Mouse (Mus musculus): ENCODE data around the gene Bckdk. TPM values are rescaled to one million over a fixed set of nuclear protein-coding genes. Genes with fewer than 3 reads are reported as not detected.

Bckdk gene
- polyA plus RNA-seq, 1 experiment from 2014 or later = 96.5 TPM

DNA sequence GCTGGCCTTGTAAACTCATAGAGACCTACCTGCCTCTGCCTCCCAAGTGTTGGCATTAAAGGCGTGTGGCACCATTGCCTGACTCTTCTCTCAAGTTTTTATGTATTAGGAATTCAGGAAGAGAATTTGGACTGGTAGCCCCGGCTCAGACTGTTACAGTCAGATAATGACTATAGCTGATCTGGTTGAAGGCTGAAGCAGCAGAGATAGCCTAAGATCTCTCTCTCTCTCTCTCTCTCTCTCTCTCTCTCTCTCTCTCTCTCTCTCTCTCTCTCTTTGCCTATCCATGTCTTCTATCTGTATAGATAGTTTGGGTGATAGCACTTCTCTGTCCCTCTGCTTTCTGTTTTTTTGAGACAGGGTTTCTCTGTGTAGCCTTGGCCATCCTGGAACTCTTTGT is 2.1 kb upstream of the Bckdk start:
- WGBS = 71% methylated on average over 2 of the region's 2 CpGs
- ATAC-seq (ENCODE audit: low FRiP score) = no peak
- no peaks in the 10 kb centered on the region for H3K36me3 ChIP-seq (ENCODE audit: control insufficient read depth, insufficient read depth, low read length)

GRCm38 (mm10) chr7:127907939-127908338 is 4.1 kb downstream of the Bckdk start:
- no peak for ATAC-seq (ENCODE audit: low FRiP score)
- peaks cover 7% of the 10 kb centered on the region for H3K4me1 ChIP-seq (replicated peaks; ENCODE audit: control insufficient read depth, insufficient read depth, low read length)
- H3K9ac ChIP-seq (ENCODE audit: low read depth, low read length) = no peak overlapping the region
- H3K4me2 ChIP-seq (replicated peaks; ENCODE audit: low read depth, low read length) = no peak overlapping the region
- WGBS = 91% methylated on average over 12 of the region's 12 CpGs
- 0 out of 2 replicates have a peak, but pooled peaks cover 4% of the 10 kb centered on the region for H3K36me3 ChIP-seq (ENCODE audit: control insufficient read depth, insufficient read depth, low read length)
- no peak overlapping the region for H3K27ac ChIP-seq (ENCODE audit: low read depth, low read length)
- DNase-seq (ENCODE audit: low spot score) = no peak
- H3K4me3 ChIP-seq (ENCODE audit: low read depth, low read length) = no peak overlapping the region
- H3K9me3 ChIP-seq (ENCODE audit: control insufficient read depth, low read length) = no peaks in the 10 kb centered on the region
- H3K27me3 ChIP-seq (ENCODE audit: control insufficient read depth, insufficient read depth, low read length) = no peaks in the 10 kb centered on the region

More for the DNA sequence above, 2.1 kb upstream of the Bckdk start:
- Histone ChIP-seq H3K4me1 (replicated peaks; ENCODE audit: control insufficient read depth, insufficient read depth, low read length) (peaks cover 7% of the 10 kb centered on the region), H3K27ac (ENCODE audit: low read depth, low read length) (no peak overlapping the region), H3K9ac (ENCODE audit: low read depth, low read length) (no peak overlapping the region), H3K9me3 (ENCODE audit: control insufficient read depth, low read length) (no peaks in the 10 kb centered on the region), H3K4me3 (ENCODE audit: low read depth, low read length) (no peak overlapping the region), H3K27me3 (ENCODE audit: control insufficient read depth, insufficient read depth, low read length) (no peaks in the 10 kb centered on the region), H3K4me2 (replicated peaks; ENCODE audit: low read depth, low read length) (no peak overlapping the region)
- DNase-seq (ENCODE audit: low spot score) = no peak

DNA sequence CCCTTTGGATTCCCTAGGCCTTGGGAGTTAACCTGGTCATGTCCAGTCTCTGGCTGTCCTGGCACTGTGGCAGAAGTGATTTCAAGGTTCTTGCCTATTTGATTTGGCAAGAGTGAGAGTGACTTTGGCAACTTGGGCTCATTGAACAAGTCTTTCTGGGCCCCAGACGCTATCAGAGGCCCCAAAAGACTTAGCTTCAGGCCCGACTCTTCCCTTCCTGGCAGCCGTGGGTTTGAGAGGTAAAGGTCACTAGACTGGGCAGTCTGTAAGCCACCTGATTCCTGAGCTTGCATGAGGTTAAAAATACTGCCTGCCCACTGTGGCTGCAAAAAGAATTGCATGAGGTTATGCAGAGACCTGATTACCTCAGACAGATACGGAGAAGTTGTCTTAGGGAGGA is 4.8 kb downstream of the Bckdk start:
- DNase-seq (ENCODE audit: low spot score) = no peak
- ATAC-seq (ENCODE audit: low FRiP score) = no peak
- Histone ChIP-seq H3K9me3 (ENCODE audit: control insufficient read depth, low read length) (no peaks in the 10 kb centered on the region), H3K4me1 (replicated peaks; ENCODE audit: control insufficient read depth, insufficient read depth, low read length) (peaks cover 7% of the 10 kb centered on the region), H3K4me3 (ENCODE audit: low read depth, low read length) (no peak overlapping the region), H3K4me2 (replicated peaks; ENCODE audit: low read depth, low read length) (no peak overlapping the region), H3K27ac (ENCODE audit: low read depth, low read length) (no peak overlapping the region), H3K27me3 (ENCODE audit: control insufficient read depth, insufficient read depth, low read length) (no peaks in the 10 kb centered on the region), H3K9ac (ENCODE audit: low read depth, low read length) (no peak overlapping the region), H3K36me3 (ENCODE audit: control insufficient read depth, insufficient read depth, low read length) (0 out of 2 replicates have a peak, but pooled peaks cover 4% of the 10 kb centered on the region)
- 94% methylated on average over 4 of the region's 4 CpGs for WGBS

DNA sequence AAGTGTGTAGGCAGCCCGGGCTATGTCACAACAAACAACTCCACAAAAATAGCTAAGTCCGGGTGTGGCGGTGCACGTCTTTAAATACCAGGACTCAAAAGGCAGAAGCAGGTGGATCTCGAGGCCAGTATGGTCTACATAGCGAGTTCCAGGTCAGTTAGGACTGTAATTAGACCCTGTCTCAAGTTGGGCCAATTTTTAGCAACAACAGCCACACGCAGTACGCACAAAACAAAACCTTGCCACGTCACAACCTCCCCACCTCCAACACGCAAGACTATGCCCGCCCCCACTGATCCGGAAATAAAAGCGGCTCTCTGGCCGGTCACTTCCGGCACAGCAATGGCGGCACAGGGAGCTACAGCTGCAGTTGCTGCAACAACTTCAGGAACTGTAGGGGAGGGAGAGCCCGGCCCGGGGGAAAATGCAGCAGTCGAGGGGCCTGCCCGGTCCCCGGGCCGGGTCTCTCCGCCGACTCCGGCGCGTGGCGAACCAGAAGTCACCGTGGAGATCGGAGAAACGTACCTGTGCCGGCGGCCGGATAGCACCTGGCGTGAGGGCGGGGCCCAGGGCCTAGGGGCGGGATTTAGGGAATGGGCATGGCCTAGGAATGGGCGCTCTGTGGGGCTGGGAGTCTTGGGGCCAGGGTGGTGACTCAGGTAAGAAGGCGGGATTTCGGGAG is 8.4 kb downstream of the Bckdk start, which contains the start of gene Kat8:
TSS of gene Kat8 (plus strand) at position 327 of the 682 bp plus-strand sequence.
- Histone ChIP-seq H3K9ac (ENCODE audit: low read depth, low read length) (peak within 1 kb of the TSS; percentile 85), H3K4me3 (ENCODE audit: low read depth, low read length) (peak within 1 kb of the TSS; percentile 97), H3K27ac (ENCODE audit: low read depth, low read length) (peak within 1 kb of the TSS; percentile 43; the same call in 1 of the 2 replicates), H3K9me3 (ENCODE audit: control insufficient read depth, low read length) (no peaks in the 10 kb centered on the region), H3K27me3 (ENCODE audit: control insufficient read depth, insufficient read depth, low read length) (no peaks in the 10 kb centered on the region), H3K4me1 (replicated peaks; ENCODE audit: control insufficient read depth, insufficient read depth, low read length) (no peaks in the 10 kb centered on the region), H3K4me2 (replicated peaks; ENCODE audit: low read depth, low read length) (peak within 1 kb of the TSS; percentile 70), H3K36me3 (ENCODE audit: control insufficient read depth, insufficient read depth, low read length) (0 out of 2 replicates have a peak, but pooled peaks cover 4% of the 10 kb centered on the region)
- ATAC-seq (ENCODE audit: low FRiP score) (peak; percentile 92), DNase-seq (ENCODE audit: low spot score) (peak; percentile 92)
- WGBS = 2% methylated on average over 40 of the region's 40 CpGs

DNA sequence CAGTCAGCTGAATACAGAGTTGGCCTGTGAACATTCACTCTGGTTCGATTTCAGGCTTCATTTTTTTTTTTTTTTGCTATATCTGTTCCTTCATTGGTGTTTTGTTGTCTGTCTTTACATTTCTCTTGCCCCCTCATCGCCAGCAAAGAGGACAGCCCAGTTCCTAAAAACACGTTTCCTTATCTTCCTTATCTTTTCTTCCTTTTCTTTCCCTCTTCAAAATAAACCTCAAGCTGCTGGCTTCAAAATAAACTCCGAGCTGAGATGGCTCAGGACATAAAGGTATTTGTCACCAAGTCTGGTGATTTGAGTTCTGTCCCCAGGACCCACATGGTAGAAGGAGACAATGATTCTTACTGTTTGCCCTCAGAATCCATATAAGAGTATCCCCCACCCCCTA is 9.1 kb downstream of the Bckdk start:
- Histone ChIP-seq H3K27ac (ENCODE audit: low read depth, low read length) (no peak overlapping the region), H3K9ac (ENCODE audit: low read depth, low read length) (peak overlapping the region; percentile 85), H3K36me3 (ENCODE audit: control insufficient read depth, insufficient read depth, low read length) (0 out of 2 replicates have a peak, but pooled peaks cover 2% of the 10 kb centered on the region), H3K9me3 (ENCODE audit: control insufficient read depth, low read length) (no peaks in the 10 kb centered on the region), H3K4me2 (replicated peaks; ENCODE audit: low read depth, low read length) (peak overlapping the region; percentile 70), H3K27me3 (ENCODE audit: control insufficient read depth, insufficient read depth, low read length) (no peaks in the 10 kb centered on the region), H3K4me3 (ENCODE audit: low read depth, low read length) (peak overlapping the region; percentile 97), H3K4me1 (replicated peaks; ENCODE audit: control insufficient read depth, insufficient read depth, low read length) (no peaks in the 10 kb centered on the region)
- no peak for DNase-seq (ENCODE audit: low spot score)
- ATAC-seq (ENCODE audit: low FRiP score) = no peak
- 30% methylated on average over 4 of the region's 4 CpGs for WGBS

- Histone ChIP-seq H3K9ac (ENCODE audit: low read depth, low read length) (no peak overlapping the region), H3K4me3 (ENCODE audit: low read depth, low read length) (no peak overlapping the region), H3K27ac (ENCODE audit: low read depth, low read length) (no peak overlapping the region), H3K4me2 (replicated peaks; ENCODE audit: low read depth, low read length) (no peak overlapping the region), H3K9me3 (ENCODE audit: control insufficient read depth, low read length) (no peaks in the 10 kb centered on the region), H3K4me1 (replicated peaks; ENCODE audit: control insufficient read depth, insufficient read depth, low read length) (no peaks in the 10 kb centered on the region), H3K36me3 (ENCODE audit: control insufficient read depth, insufficient read depth, low read length) (no peaks in the 10 kb centered on the region), H3K27me3 (ENCODE audit: control insufficient read depth, insufficient read depth, low read length) (no peaks in the 10 kb centered on the region)
- DNase-seq (ENCODE audit: low spot score) (no peak), ATAC-seq (ENCODE audit: low FRiP score) (no peak)
- 95% methylated on average over 12 of the region's 12 CpGs for WGBS
Observed at GRCm38 (mm10) chr7:127915293-127915692, 11.4 kb downstream of the Bckdk start.

DNA sequence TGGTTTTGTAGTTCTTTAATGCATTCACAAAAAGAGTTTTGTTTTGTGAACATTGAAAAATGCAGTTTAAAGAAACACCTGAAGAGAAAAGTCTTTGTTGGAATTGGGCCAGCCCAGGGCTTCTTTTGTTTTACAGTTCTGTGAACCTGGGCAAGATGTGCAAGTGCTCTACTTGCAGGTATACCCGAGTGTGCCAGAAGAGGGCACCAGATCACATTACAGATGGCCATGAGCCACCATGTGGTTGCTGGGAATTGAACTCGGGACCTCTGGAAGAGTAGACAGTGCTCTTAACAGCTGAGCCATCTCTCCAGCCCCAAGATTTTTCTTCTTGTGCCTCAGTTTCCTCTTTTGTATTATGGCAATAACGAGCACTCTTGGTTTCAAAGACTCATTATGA is 14.3 kb downstream of the Bckdk start:
- no peak overlapping the region for H3K4me2 ChIP-seq (replicated peaks; ENCODE audit: low read depth, low read length)
- no peak for ATAC-seq (ENCODE audit: low FRiP score)
- H3K27ac ChIP-seq (ENCODE audit: low read depth, low read length) = no peak overlapping the region
- WGBS = 53% methylated on average over 3 of the region's 3 CpGs
- no peaks in the 10 kb centered on the region for H3K9me3 ChIP-seq (ENCODE audit: control insufficient read depth, low read length)
- DNase-seq (ENCODE audit: low spot score) = peak; percentile 49
- H3K36me3 ChIP-seq (ENCODE audit: control insufficient read depth, insufficient read depth, low read length) = no peaks in the 10 kb centered on the region
- no peak overlapping the region for H3K9ac ChIP-seq (ENCODE audit: low read depth, low read length)
- no peaks in the 10 kb centered on the region for H3K4me1 ChIP-seq (replicated peaks; ENCODE audit: control insufficient read depth, insufficient read depth, low read length)
- H3K27me3 ChIP-seq (ENCODE audit: control insufficient read depth, insufficient read depth, low read length) = no peaks in the 10 kb centered on the region
- H3K4me3 ChIP-seq (ENCODE audit: low read depth, low read length) = no peak overlapping the region

GRCm38 (mm10) chr7:127919290-127919689 is 15.4 kb downstream of the Bckdk start:
- Histone ChIP-seq H3K4me3 (ENCODE audit: low read depth, low read length) (no peak overlapping the region), H3K4me2 (replicated peaks; ENCODE audit: low read depth, low read length) (no peak overlapping the region), H3K27ac (ENCODE audit: low read depth, low read length) (no peak overlapping the region), H3K36me3 (ENCODE audit: control insufficient read depth, insufficient read depth, low read length) (no peaks in the 10 kb centered on the region), H3K9ac (ENCODE audit: low read depth, low read length) (no peak overlapping the region), H3K27me3 (ENCODE audit: control insufficient read depth, insufficient read depth, low read length) (no peaks in the 10 kb centered on the region), H3K4me1 (replicated peaks; ENCODE audit: control insufficient read depth, insufficient read depth, low read length) (no peaks in the 10 kb centered on the region), H3K9me3 (ENCODE audit: control insufficient read depth, low read length) (no peaks in the 10 kb centered on the region)
- DNase-seq (ENCODE audit: low spot score) (peak; percentile 39), ATAC-seq (ENCODE audit: low FRiP score) (no peak)
- 80% methylated on average over 7 of the region's 7 CpGs for WGBS

DNA sequence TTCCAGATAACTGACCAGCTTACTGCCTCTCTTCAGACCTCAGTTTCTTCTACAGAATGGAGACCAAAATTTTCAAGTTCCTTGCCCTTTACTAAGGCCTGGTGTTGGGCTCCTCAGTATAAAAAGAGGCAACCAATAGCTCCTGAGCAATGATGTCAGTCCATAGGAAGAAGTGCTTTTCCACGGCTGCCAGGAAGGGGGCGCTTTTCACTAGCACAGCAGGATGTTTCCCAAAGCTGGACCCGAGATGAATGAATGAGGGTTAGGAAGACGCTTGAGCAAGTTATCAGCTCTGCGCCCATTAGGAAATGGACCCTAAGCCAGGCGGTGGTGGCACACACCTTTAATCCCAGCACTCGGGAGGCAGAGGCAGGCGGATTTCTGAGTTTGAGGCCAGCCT is 17.6 kb downstream of the Bckdk start:
- Histone ChIP-seq H3K36me3 (ENCODE audit: control insufficient read depth, insufficient read depth, low read length) (no peaks in the 10 kb centered on the region), H3K27ac (ENCODE audit: low read depth, low read length) (no peak overlapping the region), H3K4me2 (replicated peaks; ENCODE audit: low read depth, low read length) (no peak overlapping the region), H3K4me1 (replicated peaks; ENCODE audit: control insufficient read depth, insufficient read depth, low read length) (no peaks in the 10 kb centered on the region), H3K4me3 (ENCODE audit: low read depth, low read length) (no peak overlapping the region), H3K9me3 (ENCODE audit: control insufficient read depth, low read length) (no peaks in the 10 kb centered on the region), H3K27me3 (ENCODE audit: control insufficient read depth, insufficient read depth, low read length) (no peaks in the 10 kb centered on the region), H3K9ac (ENCODE audit: low read depth, low read length) (no peak overlapping the region)
- peak; percentile 27 for DNase-seq (ENCODE audit: low spot score)
- ATAC-seq (ENCODE audit: low FRiP score) = no peak
- WGBS = 58% methylated on average over 7 of the region's 8 CpGs

All from hindbrain, embryonic 11.5 days (tissue).